Mouse (Mus musculus) bone marrow, adult 2 months (tissue): Measurements from ENCODE around the gene Cd200. TPM values are rescaled to one million over a fixed set of nuclear protein-coding genes. Genes with fewer than 3 reads are reported as not detected.

Experiments
- H3K27ac ChIP-seq: fragments of 200-500 bp; 2 replicates; pipeline ENCODE4 v1.5.1; 2012; ENCODE audit warnings: low read depth, mild to moderate bottlenecking, control low read depth, inconsistent platforms, low read length; ENCODE audit not compliant: control insufficient read depth, poor library complexity, insufficient read depth
- H3K4me1 ChIP-seq: fragments of 200-500 bp; 2 replicates; pipeline ENCODE4 v1.6.1; 2011; ENCODE audit warnings: low read length; ENCODE audit not compliant: control insufficient read depth, insufficient read depth
- H3K4me3 ChIP-seq: fragments of 200-500 bp; replicated peaks from 2 replicates; pipeline ENCODE3; 2011; ENCODE audit warnings: mild to moderate bottlenecking, low read depth, low read length, control low read depth; ENCODE audit not compliant: control insufficient read depth
- CTCF ChIP-seq: fragments of 200-500 bp; IDR thresholded peaks from 2 replicates; pipeline ENCODE4 v1.5.1; 2011; ENCODE audit warnings: low read length, control low read depth; ENCODE audit not compliant: control insufficient read depth, insufficient read depth
- POLR2A ChIP-seq: fragments of 200-500 bp; IDR thresholded peaks from 2 replicates; pipeline ENCODE4 v1.6.1; 2011; ENCODE audit warnings: low read depth, mild to moderate bottlenecking, control low read depth, low read length, borderline replicate concordance; ENCODE audit not compliant: control insufficient read depth
- WGBS: fragments of 180-500 bp; shearing (Covaris S2); methylation state at CpG from one replicate; pipeline ENCODE4 v1.1.7; 2018; 5-methylcytosine and 5-hydroxymethylcytosine counted together
- polyA plus RNA-seq: library from polyadenylated mRNA; stranded (reverse); fragments of >200 nt; gene quantifications from 2 replicates; pipeline ENCODE4 v1.2.4, GENCODE M21; 2011; ENCODE audit warnings: low replicate concordance; ENCODE audit not compliant: missing spikeins, insufficient read depth, insufficient read length

Cd200 gene
- polyA plus RNA-seq, 1 experiment: 19.9 TPM

DNA sequence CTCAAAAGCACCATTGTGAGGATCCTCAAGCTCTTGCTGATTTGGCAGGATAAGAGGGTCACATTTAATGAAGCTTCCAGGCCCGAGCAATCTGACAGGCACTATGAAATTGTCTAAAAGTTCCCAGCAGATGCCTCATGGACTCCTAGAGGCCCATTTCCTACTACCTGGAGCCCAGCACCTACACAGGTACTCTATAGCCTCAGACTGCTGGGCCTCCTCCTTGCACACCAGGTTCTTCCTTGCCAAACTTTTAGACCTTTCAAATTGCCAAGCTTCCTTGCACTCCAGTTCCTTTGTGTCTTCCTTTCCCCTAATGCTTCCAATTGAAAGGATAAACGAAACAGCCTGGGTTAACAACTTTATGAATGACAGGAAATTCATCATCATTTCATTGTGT lies 5.9 kb downstream of the Cd200 start:
- TF ChIP-seq POLR2A: no peak
- no peak for TF ChIP-seq CTCF
- 73% methylated on average over 2 of the region's 2 CpGs for WGBS
- Histone ChIP-seq H3K4me1 (no peaks in the 10 kb centered on the region), H3K4me3 (no peak overlapping the region), H3K27ac (no peak overlapping the region)

DNA sequence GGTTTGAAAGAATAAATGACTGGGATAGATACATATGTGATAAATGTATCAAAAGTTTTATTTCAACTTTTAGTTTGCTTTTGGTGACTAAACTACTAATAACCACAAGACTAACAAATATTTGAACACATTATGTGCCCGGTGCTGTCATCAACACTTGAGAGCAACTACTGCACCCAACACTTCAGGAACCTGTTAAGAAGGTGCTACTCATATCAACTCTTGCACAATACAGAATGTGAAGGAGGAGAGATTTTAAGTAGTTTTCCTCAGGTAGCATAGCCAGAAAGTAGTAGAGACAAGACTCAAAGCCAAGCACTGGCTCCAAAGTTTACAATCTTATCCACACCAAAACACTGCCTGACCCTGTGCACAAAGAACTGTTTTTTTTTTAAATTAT lies 6.8 kb downstream of the Cd200 start:
- WGBS: 83% methylated on average over 1 of the region's 1 CpGs
- TF ChIP-seq CTCF (no peak), POLR2A (no peak)
- H3K27ac ChIP-seq: no peak overlapping the region
- H3K4me1 ChIP-seq: no peaks in the 10 kb centered on the region
- H3K4me3 ChIP-seq: no peak overlapping the region

- 84% methylated on average over 9 of the region's 9 CpGs for WGBS
- Histone ChIP-seq H3K4me1 (no peaks in the 10 kb centered on the region), H3K27ac (no peak overlapping the region), H3K4me3 (no peak overlapping the region)
- no peak for TF ChIP-seq CTCF
- TF ChIP-seq POLR2A: no peak
Observed at GRCm38 (mm10) chr16:45399947-45400555, 8.8 kb downstream of the Cd200 start.

DNA sequence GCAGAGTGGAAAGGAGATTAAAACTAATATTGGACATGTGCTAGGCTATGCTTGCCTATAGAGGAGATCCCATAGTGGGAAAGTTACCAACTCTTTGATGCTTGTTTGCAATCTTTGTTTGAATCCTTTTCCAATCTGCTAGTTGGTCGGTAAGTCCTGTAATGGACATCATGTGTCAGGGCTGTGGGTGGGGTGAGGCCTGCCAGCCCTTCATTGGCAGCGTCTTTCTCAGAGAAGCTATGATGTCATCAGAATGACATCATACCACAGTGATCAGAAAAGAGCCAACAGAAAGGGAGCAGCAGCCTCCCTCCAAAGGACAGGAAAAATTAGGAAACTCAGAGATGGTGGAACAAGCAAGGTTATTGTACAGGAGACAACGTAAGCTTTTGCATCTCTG lies 9.4 kb downstream of the Cd200 start:
- no peak overlapping the region for H3K27ac ChIP-seq
- H3K4me3 ChIP-seq: no peak overlapping the region
- no peaks in the 10 kb centered on the region for H3K4me1 ChIP-seq
- no peak for TF ChIP-seq CTCF
- TF ChIP-seq POLR2A: no peak
- 86% methylated on average over 3 of the region's 3 CpGs for WGBS

GRCm38 (mm10) chr16:45397440-45397839 lies 11.4 kb downstream of the Cd200 start:
- H3K27ac ChIP-seq: no peak overlapping the region
- TF ChIP-seq POLR2A (no peak), CTCF (no peak)
- H3K4me1 ChIP-seq: no peaks in the 10 kb centered on the region
- WGBS: 91% methylated on average over 2 of the region's 2 CpGs
- H3K4me3 ChIP-seq: no peak overlapping the region

GRCm38 (mm10) chr16:45392246-45392645 lies 16.6 kb downstream of the Cd200 start:
- H3K4me1 ChIP-seq: no peaks in the 10 kb centered on the region
- H3K27ac ChIP-seq: no peak overlapping the region
- no peak overlapping the region for H3K4me3 ChIP-seq
- 91% methylated on average over 6 of the region's 6 CpGs for WGBS
- no peak for TF ChIP-seq POLR2A
- TF ChIP-seq CTCF: no peak

DNA sequence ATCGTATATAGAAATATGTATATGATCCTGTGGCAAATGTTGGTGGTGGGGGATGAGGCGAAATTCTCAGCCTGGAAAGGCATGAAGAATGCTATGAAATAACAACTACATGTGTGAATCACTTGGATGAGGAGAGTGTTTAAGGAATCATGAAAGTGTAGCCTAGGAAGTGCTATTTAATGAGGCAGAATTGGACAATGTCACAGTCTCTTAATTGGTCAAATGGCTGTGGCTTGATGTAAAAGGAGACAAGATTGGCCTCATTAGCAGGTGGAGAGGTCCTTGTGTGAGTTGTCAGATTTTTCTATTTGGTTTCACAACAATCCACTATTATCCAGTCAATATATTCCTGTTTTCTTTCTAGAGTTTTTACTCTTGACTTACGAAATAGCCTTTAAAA lies 17.2 kb downstream of the Cd200 start:
- Histone ChIP-seq H3K4me3 (no peak overlapping the region), H3K4me1 (no peaks in the 10 kb centered on the region), H3K27ac (no peak overlapping the region)
- WGBS: 83% methylated on average over 3 of the region's 3 CpGs
- TF ChIP-seq CTCF (no peak), POLR2A (no peak)

- Histone ChIP-seq H3K27ac (no peak overlapping the region), H3K4me1 (no peaks in the 10 kb centered on the region), H3K4me3 (no peak overlapping the region)
- 78% methylated on average over 5 of the region's 5 CpGs for WGBS
- TF ChIP-seq POLR2A (no peak), CTCF (no peak)
Observed at GRCm38 (mm10) chr16:45390286-45390956, 18.4 kb downstream of the Cd200 start.

GRCm38 (mm10) chr16:45389833-45390232 lies 19.0 kb downstream of the Cd200 start:
- H3K4me3 ChIP-seq: no peak overlapping the region
- TF ChIP-seq CTCF: no peak
- TF ChIP-seq POLR2A: no peak
- 8% methylated on average over 2 of the region's 2 CpGs for WGBS
- H3K27ac ChIP-seq: no peak overlapping the region
- no peaks in the 10 kb centered on the region for H3K4me1 ChIP-seq
